Mouse (Mus musculus) stomach, postnatal 0 days (tissue): ENCODE results near the gene Gadd45g. TPM values are rescaled to one million over a fixed set of nuclear protein-coding genes. Genes with fewer than 3 reads are reported as not detected.
A peak's percentile ranks its signal among the peaks of the same experiment; 100 is the strongest.

Source experiments
- ATAC-seq: fragments of 200-750 bp; cut with Nextera tagmentation; 2 replicates; pipeline ENCODE4 v1.8.0; 2017; ENCODE audit not compliant: low FRiP score, low TSS enrichment
- DNase-seq: peaks from one replicate; pipeline ENCODE4 v3.0.0-alpha.2; 2016; ENCODE audit warnings: low spot score
- H3K27ac ChIP-seq: fragments of 300-500 bp; sonication (generic); replicated peaks from 2 replicates; pipeline ENCODE4 v1.5.1; 2014; ENCODE audit warnings: mild to moderate bottlenecking, control low read depth
- H3K27me3 ChIP-seq: fragments of 300-500 bp; sonication (generic); 2 replicates; pipeline ENCODE4 v1.6.1; 2014; ENCODE audit warnings: low read length; ENCODE audit not compliant: control insufficient read depth, insufficient read depth
- H3K36me3 ChIP-seq: fragments of 300-500 bp; sonication (generic); 2 replicates; pipeline ENCODE4 v1.6.1; 2014; ENCODE audit warnings: low read length, mixed read lengths; ENCODE audit not compliant: control insufficient read depth, insufficient read depth
- H3K4me1 ChIP-seq: fragments of 300-500 bp; sonication (generic); replicated peaks from 2 replicates; pipeline ENCODE4 v1.6.1; 2014; ENCODE audit warnings: antibody characterized with exemption; ENCODE audit not compliant: control insufficient read depth, insufficient read depth
- H3K4me2 ChIP-seq: fragments of 300-500 bp; sonication (generic); replicated peaks from 2 replicates; pipeline ENCODE4 v1.6.1; 2014; ENCODE audit warnings: low read depth, mild to moderate bottlenecking, control low read depth, moderate library complexity
- H3K4me3 ChIP-seq: fragments of 300-500 bp; sonication (generic); 2 replicates; pipeline ENCODE4 v1.5.1; 2014; ENCODE audit warnings: low read depth, low read length, control low read depth
- H3K9ac ChIP-seq: fragments of 300-500 bp; sonication (generic); 2 replicates; pipeline ENCODE4 v1.6.1; 2014; ENCODE audit warnings: mild to moderate bottlenecking, low read length, control low read depth, mixed read lengths
- H3K9me3 ChIP-seq: fragments of 300-500 bp; sonication (generic); 2 replicates; pipeline ENCODE4 v1.6.1; 2016; ENCODE audit warnings: low read length; ENCODE audit not compliant: control insufficient read depth
- CTCF ChIP-seq: IDR thresholded peaks from 2 replicates; pipeline ENCODE4 v1.5.1; 2016; ENCODE audit warnings: antibody characterized with exemption, low read depth, mild to moderate bottlenecking, moderate library complexity
- EP300 ChIP-seq: optimal IDR thresholded peaks from 2 replicates; pipeline ENCODE3; 2016; ENCODE audit warnings: antibody characterized with exemption
- WGBS: fragments of 180-500 bp; shearing (Covaris S2); extraction: QIAGEN DNeasy Blood & Tissue Kit; methylation state at CpG from one replicate; pipeline ENCODE4 v1.1.7; 2014; 5-methylcytosine and 5-hydroxymethylcytosine counted together
- polyA plus RNA-seq: library from polyadenylated mRNA; unstranded; fragments of >200 nt; fragmentation: Nextera tagmentation; extraction: Ambion mirVana; gene quantifications from 2 replicates; pipeline ENCODE4 v1.2.1, GENCODE M21; 2015

Gadd45g gene
- polyA plus RNA-seq, 1 experiment from 2014 or later, result 37.1 TPM

- Histone ChIP-seq H3K4me3 (no peak overlapping the region), H3K4me2 (no peak overlapping the region), H3K27ac (no peak overlapping the region), H3K9me3 (no peaks in the 10 kb centered on the region), H3K27me3 (no peaks in the 10 kb centered on the region), H3K36me3 (no peaks in the 10 kb centered on the region), H3K9ac (no peak overlapping the region), H3K4me1 (no peaks in the 10 kb centered on the region)
- TF ChIP-seq EP300 (no peak), CTCF (no peak)
- DNase-seq (no peak), ATAC-seq (peak; percentile 38; the same call in 1 of the 2 replicates)
- WGBS, result 70% methylated on average over 5 of the region's 5 CpGs
Measured at GRCm38 (mm10) chr13:51816559-51817041, 29.9 kb upstream of the Gadd45g start.

- H3K4me1 ChIP-seq, result no peaks in the 10 kb centered on the region; the same call in 1 of the 2 replicates
- no peaks in the 10 kb centered on the region for H3K9me3 ChIP-seq
- no peak overlapping the region for H3K9ac ChIP-seq
- H3K36me3 ChIP-seq, result no peaks in the 10 kb centered on the region
- WGBS, result 63% methylated on average over 6 of the region's 6 CpGs
- H3K27ac ChIP-seq, result no peak overlapping the region
- TF ChIP-seq EP300 (no peak), CTCF (no peak)
- H3K4me2 ChIP-seq, result no peak overlapping the region
- H3K27me3 ChIP-seq, result no peaks in the 10 kb centered on the region
- DNase-seq, result no peak
- no peak for ATAC-seq
- no peak overlapping the region for H3K4me3 ChIP-seq
Measured at GRCm38 (mm10) chr13:51818170-51818943, 28.1 kb upstream of the Gadd45g start.

GRCm38 (mm10) chr13:51818944-51819326, 27.5 kb upstream of the Gadd45g start:
- TF ChIP-seq CTCF (no peak), EP300 (no peak)
- Histone ChIP-seq H3K4me3 (no peak overlapping the region), H3K27me3 (no peaks in the 10 kb centered on the region), H3K27ac (no peak overlapping the region), H3K36me3 (no peaks in the 10 kb centered on the region), H3K4me2 (no peak overlapping the region), H3K9ac (no peak overlapping the region), H3K9me3 (no peaks in the 10 kb centered on the region), H3K4me1 (peaks cover 2% of the 10 kb centered on the region; the same call in 1 of the 2 replicates)
- DNase-seq (no peak), ATAC-seq (no peak)
- 48% methylated on average over 3 of the region's 3 CpGs for WGBS

GRCm38 (mm10) chr13:51819351-51819750, 27.1 kb upstream of the Gadd45g start:
- ATAC-seq, result no peak
- no peaks in the 10 kb centered on the region for H3K27me3 ChIP-seq
- H3K27ac ChIP-seq, result no peak overlapping the region
- H3K36me3 ChIP-seq, result no peaks in the 10 kb centered on the region
- H3K4me1 ChIP-seq, result peaks cover 2% of the 10 kb centered on the region; the same call in 1 of the 2 replicates
- WGBS, result 73% methylated on average over 6 of the region's 6 CpGs
- no peak overlapping the region for H3K4me3 ChIP-seq
- H3K4me2 ChIP-seq, result no peak overlapping the region
- H3K9me3 ChIP-seq, result no peaks in the 10 kb centered on the region
- H3K9ac ChIP-seq, result no peak overlapping the region
- TF ChIP-seq CTCF (no peak), EP300 (no peak)
- no peak for DNase-seq

- Histone ChIP-seq H3K4me2 (no peak overlapping the region), H3K36me3 (no peaks in the 10 kb centered on the region), H3K27ac (no peak overlapping the region), H3K9ac (no peak overlapping the region), H3K9me3 (no peaks in the 10 kb centered on the region), H3K4me3 (no peak overlapping the region), H3K4me1 (peaks cover 2% of the 10 kb centered on the region; the same call in 1 of the 2 replicates), H3K27me3 (no peaks in the 10 kb centered on the region)
- WGBS, result 42% methylated on average over 3 of the region's 3 CpGs
- TF ChIP-seq EP300 (no peak), CTCF (no peak)
- no peak for ATAC-seq
- DNase-seq, result no peak
Measured at GRCm38 (mm10) chr13:51821988-51822387, 24.5 kb upstream of the Gadd45g start.

GRCm38 (mm10) chr13:51823822-51824495, 22.5 kb upstream of the Gadd45g start:
- no peak overlapping the region for H3K27ac ChIP-seq

More at GRCm38 (mm10) chr13:51823822-51824495, 22.5 kb upstream of the Gadd45g start:
- Histone ChIP-seq H3K27me3 (no peaks in the 10 kb centered on the region), H3K4me1 (peaks cover 2% of the 10 kb centered on the region; the same call in 1 of the 2 replicates), H3K4me3 (no peak overlapping the region), H3K9me3 (no peaks in the 10 kb centered on the region), H3K4me2 (no peak overlapping the region), H3K36me3 (no peaks in the 10 kb centered on the region), H3K9ac (no peak overlapping the region)
- 46% methylated on average over 8 of the region's 8 CpGs for WGBS
- no peak for TF ChIP-seq EP300
- TF ChIP-seq CTCF, result no peak
- DNase-seq (no peak), ATAC-seq (no peak)
